Mouse (Mus musculus) erythroblast, embryonic 14.5 days (primary cell): ENCODE results near the gene Pou2f3. TPM values are rescaled to one million over a fixed set of nuclear protein-coding genes. Genes with fewer than 3 reads are reported as not detected.

ENCODE experiments used
- H3K27me3 ChIP-seq: 2 replicates; pipeline ENCODE4 v1.6.1; 2012; ENCODE audit warnings: inconsistent platforms; ENCODE audit not compliant: control insufficient read depth
- H3K36me3 ChIP-seq: 2 replicates; pipeline ENCODE4 v1.6.1; 2012; ENCODE audit warnings: mild to moderate bottlenecking, inconsistent platforms; ENCODE audit not compliant: control insufficient read depth
- H3K4me1 ChIP-seq: 2 replicates; pipeline ENCODE4 v1.6.1; 2012; ENCODE audit warnings: inconsistent platforms; ENCODE audit not compliant: control insufficient read depth
- H3K4me3 ChIP-seq: replicated peaks from 2 replicates; pipeline ENCODE3; 2012; ENCODE audit warnings: moderate library complexity, mild to moderate bottlenecking, inconsistent platforms
- H3K9me3 ChIP-seq: 2 replicates; pipeline ENCODE4 v1.6.1; 2012; ENCODE audit warnings: low read length, inconsistent platforms, mixed read lengths; ENCODE audit not compliant: control insufficient read depth
- GATA1 ChIP-seq: IDR thresholded peaks from 2 replicates; pipeline ENCODE4 v1.6.1; 2012; ENCODE audit warnings: low read length, inconsistent platforms, mixed read lengths
- TAL1 ChIP-seq: IDR thresholded peaks from 3 replicates; pipeline ENCODE4 v1.6.1; 2012; ENCODE audit warnings: low read length, inconsistent platforms, mixed read lengths
- polyA plus RNA-seq: library from polyadenylated mRNA; stranded (reverse); fragments of >175 nt; gene quantifications from 2 replicates; pipeline ENCODE4 v1.2.3, GENCODE M21; 2012

Pou2f3 gene
- polyA plus RNA-seq, 1 experiment: not detected

DNA sequence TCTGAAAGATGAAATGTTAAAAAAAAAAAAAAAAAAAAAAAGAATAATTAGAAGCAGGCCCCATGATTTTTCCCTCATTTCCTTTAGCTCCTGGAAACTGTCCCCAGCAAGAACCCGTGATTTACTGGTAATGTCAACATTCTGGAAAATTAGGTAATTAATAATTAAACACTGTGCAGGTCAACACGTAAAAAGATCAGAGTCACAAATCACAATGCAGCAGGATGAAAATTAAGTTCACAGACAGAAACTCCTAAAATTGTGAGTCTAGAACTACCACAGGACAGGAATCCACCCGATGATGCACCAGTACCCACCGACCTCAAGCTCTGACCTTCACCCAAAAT lies 105.7 kb downstream of the Pou2f3 start:
- Histone ChIP-seq H3K4me1 (peaks cover 77% of the 10 kb centered on the region), H3K9me3 (no peaks in the 10 kb centered on the region), H3K36me3 (peaks cover 25% of the 10 kb centered on the region), H3K27me3 (peaks cover 36% of the 10 kb centered on the region), H3K4me3 (peak overlapping the region; percentile 88)
- TF ChIP-seq GATA1 (no peak), TAL1 (no peak)

DNA sequence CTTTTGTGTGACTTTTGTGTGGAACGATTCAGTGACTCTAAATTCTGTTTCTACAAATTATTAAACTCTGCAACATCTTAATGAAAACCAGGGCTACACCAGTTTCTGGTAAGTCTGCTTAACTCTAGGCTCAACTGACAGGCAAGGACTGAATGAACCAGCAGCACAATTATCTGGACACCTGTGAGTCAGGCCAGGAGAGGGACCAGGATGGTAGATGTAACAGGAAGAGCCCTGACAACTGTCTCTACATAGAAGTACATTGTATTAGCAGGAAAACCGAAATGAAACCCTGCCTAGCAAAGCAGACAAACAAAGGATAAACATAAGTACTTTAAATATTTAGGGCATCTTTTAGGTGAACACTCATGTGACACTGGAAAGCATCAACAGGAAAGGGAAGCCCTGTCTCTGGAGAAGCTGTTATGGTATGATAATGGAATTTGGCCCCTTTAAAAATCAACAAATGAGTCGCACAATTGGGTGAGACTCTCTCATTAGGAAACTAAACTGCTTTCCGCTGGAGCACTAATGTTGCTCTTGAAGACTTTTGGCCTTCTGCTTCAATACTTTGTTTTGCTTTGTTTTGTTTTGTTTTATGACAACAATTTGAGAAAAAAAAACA lies 106.4 kb downstream of the Pou2f3 start:
- Histone ChIP-seq H3K4me3 (peak overlapping the region; percentile 88), H3K4me1 (peaks cover 75% of the 10 kb centered on the region), H3K36me3 (peaks cover 26% of the 10 kb centered on the region), H3K9me3 (no peaks in the 10 kb centered on the region), H3K27me3 (peaks cover 29% of the 10 kb centered on the region)
- no peak for TF ChIP-seq GATA1
- 0 out of 3 replicates have a peak, but pooled peaks have one; percentile 18 for TF ChIP-seq TAL1

DNA sequence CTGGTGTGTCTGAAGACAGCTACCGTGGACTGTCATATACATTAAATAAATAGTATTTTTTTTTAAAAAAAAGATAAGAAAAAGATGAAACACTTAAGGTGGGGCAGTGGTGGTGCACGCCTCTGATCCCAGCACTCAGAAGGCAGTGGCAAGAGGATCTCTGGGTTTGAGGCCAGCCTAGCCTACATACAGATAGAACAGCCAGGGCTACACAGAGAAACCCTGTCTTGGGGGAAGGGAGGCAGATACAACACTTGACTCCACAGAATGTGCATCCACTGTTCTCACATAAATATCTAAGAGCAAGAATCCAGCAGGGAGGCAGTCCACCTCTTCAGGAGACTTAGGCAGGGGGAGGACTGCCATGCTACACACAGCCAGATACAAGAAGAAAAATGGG lies 107.2 kb downstream of the Pou2f3 start:
- peaks cover 75% of the 10 kb centered on the region for H3K4me1 ChIP-seq
- peaks cover 21% of the 10 kb centered on the region for H3K27me3 ChIP-seq
- no peaks in the 10 kb centered on the region for H3K9me3 ChIP-seq
- TF ChIP-seq TAL1 (no peak), GATA1 (no peak)
- H3K4me3 ChIP-seq: peak overlapping the region; percentile 88
- peaks cover 28% of the 10 kb centered on the region for H3K36me3 ChIP-seq

GRCm38 (mm10) chr9:43101936-43102595 lies 108.1 kb downstream of the Pou2f3 start:
- H3K36me3 ChIP-seq: peaks cover 36% of the 10 kb centered on the region
- no peaks in the 10 kb centered on the region for H3K9me3 ChIP-seq
- H3K4me1 ChIP-seq: peaks cover 75% of the 10 kb centered on the region
- TF ChIP-seq GATA1: peak; percentile 82
- TF ChIP-seq TAL1: peak; percentile 94
- H3K27me3 ChIP-seq: peaks cover 12% of the 10 kb centered on the region
- H3K4me3 ChIP-seq: peak overlapping the region; percentile 88

GRCm38 (mm10) chr9:43098922-43099321 lies 111.2 kb downstream of the Pou2f3 start:
- no peak for TF ChIP-seq TAL1
- no peak for TF ChIP-seq GATA1
- H3K27me3 ChIP-seq: no peaks in the 10 kb centered on the region
- peak overlapping the region; percentile 41 for H3K4me3 ChIP-seq
- peaks cover 80% of the 10 kb centered on the region for H3K4me1 ChIP-seq
- peaks cover 60% of the 10 kb centered on the region for H3K36me3 ChIP-seq
- no peaks in the 10 kb centered on the region for H3K9me3 ChIP-seq

GRCm38 (mm10) chr9:43097801-43098557 lies 112.2 kb downstream of the Pou2f3 start:
- Histone ChIP-seq H3K36me3 (peaks cover 58% of the 10 kb centered on the region), H3K27me3 (no peaks in the 10 kb centered on the region), H3K9me3 (no peaks in the 10 kb centered on the region), H3K4me1 (peaks cover 76% of the 10 kb centered on the region), H3K4me3 (no peak overlapping the region)
- TF ChIP-seq GATA1 (no peak), TAL1 (no peak)

GRCm38 (mm10) chr9:43096337-43096736 lies 113.8 kb downstream of the Pou2f3 start:
- Histone ChIP-seq H3K27me3 (no peaks in the 10 kb centered on the region), H3K4me3 (no peak overlapping the region), H3K9me3 (no peaks in the 10 kb centered on the region), H3K36me3 (peaks cover 63% of the 10 kb centered on the region), H3K4me1 (peaks cover 65% of the 10 kb centered on the region)
- TF ChIP-seq TAL1: no peak
- no peak for TF ChIP-seq GATA1

- Histone ChIP-seq H3K4me3 (no peak overlapping the region), H3K36me3 (peaks cover 55% of the 10 kb centered on the region), H3K27me3 (no peaks in the 10 kb centered on the region), H3K4me1 (peaks cover 55% of the 10 kb centered on the region), H3K9me3 (no peaks in the 10 kb centered on the region)
- TF ChIP-seq GATA1 (no peak), TAL1 (no peak)
These were observed 115.3 kb downstream of the Pou2f3 start for GRCm38 (mm10) chr9:43094828-43095227.

GRCm38 (mm10) chr9:43093803-43094202 lies 116.4 kb downstream of the Pou2f3 start:
- Histone ChIP-seq H3K4me3 (no peak overlapping the region), H3K9me3 (no peaks in the 10 kb centered on the region), H3K36me3 (peaks cover 57% of the 10 kb centered on the region), H3K27me3 (no peaks in the 10 kb centered on the region), H3K4me1 (peaks cover 49% of the 10 kb centered on the region)
- TF ChIP-seq TAL1 (no peak), GATA1 (no peak)
